Mouse (Mus musculus): ENCODE measurements around the gene Cass4. TPM values are rescaled to one million over a fixed set of nuclear protein-coding genes. Genes with fewer than 3 reads are reported as not detected.

Gene Cass4
- polyA plus RNA-seq, 1 experiment from 2014 or later: 0.45 TPM

DNA sequence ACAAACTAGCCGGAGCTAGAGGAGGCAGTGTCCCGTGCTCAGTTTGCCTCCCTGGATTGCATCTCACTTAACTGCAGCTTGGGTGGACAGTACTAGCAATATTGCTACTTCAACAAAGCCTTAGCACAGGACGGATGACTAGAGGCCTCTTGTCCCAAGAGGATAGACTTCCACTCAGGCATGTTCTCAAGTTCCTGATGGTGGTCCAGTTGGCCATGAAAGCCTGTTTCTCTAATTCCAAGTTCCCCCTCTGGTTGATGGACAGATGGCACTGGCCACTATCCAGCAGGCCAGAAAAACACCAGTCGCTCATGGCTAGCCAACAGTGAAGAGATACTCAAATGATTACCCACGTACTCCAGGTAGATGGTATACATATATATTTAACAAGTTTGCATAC, 37.8 kb upstream of the Cass4 start:
- H3K27me3 ChIP-seq (replicated peaks): no peaks in the 10 kb centered on the region
- peaks cover 86% of the 10 kb centered on the region for H3K36me3 ChIP-seq
- ATAC-seq (ENCODE audit: extremely low read depth, insufficient number of reproducible peaks, low FRiP score, low TSS enrichment): no peak
- no peak overlapping the region for H3K27ac ChIP-seq (replicated peaks)
- 82% methylated on average over 5 of the region's 5 CpGs for WGBS
- no peak overlapping the region for H3K4me2 ChIP-seq
- no peaks in the 10 kb centered on the region for H3K9me3 ChIP-seq
- no peak overlapping the region for H3K9ac ChIP-seq
- no peak overlapping the region for H3K4me3 ChIP-seq
- H3K4me1 ChIP-seq: peaks cover 4% of the 10 kb centered on the region

DNA sequence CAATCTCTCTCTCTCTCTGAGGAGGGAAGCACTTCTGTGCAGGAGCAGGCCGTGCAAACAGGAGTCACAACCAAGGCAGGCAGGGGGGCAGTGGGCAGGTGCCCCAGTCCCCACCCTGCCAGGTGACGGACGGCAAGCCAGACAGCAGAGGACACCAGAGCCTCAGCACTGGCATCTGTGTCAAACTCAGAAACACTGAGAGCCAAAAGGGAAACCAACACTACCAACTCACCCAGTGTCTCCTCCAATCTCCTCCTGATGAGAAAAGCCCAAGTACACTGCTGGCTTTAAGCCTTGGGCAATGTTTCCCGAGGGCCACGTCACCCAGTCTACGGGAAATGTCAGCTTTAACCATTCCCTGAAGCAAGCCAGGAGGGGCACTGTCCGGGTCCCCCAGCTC, 30.4 kb upstream of the Cass4 start:
- Histone ChIP-seq H3K4me2 (no peak overlapping the region), H3K9me3 (no peaks in the 10 kb centered on the region), H3K36me3 (peaks cover 100% of the 10 kb centered on the region), H3K4me1 (peaks cover 13% of the 10 kb centered on the region), H3K27ac (replicated peaks) (no peak overlapping the region), H3K27me3 (replicated peaks) (no peaks in the 10 kb centered on the region), H3K9ac (no peak overlapping the region), H3K4me3 (no peak overlapping the region)
- no peak for ATAC-seq (ENCODE audit: extremely low read depth, insufficient number of reproducible peaks, low FRiP score, low TSS enrichment)
- WGBS: 82% methylated on average over 7 of the region's 7 CpGs

DNA sequence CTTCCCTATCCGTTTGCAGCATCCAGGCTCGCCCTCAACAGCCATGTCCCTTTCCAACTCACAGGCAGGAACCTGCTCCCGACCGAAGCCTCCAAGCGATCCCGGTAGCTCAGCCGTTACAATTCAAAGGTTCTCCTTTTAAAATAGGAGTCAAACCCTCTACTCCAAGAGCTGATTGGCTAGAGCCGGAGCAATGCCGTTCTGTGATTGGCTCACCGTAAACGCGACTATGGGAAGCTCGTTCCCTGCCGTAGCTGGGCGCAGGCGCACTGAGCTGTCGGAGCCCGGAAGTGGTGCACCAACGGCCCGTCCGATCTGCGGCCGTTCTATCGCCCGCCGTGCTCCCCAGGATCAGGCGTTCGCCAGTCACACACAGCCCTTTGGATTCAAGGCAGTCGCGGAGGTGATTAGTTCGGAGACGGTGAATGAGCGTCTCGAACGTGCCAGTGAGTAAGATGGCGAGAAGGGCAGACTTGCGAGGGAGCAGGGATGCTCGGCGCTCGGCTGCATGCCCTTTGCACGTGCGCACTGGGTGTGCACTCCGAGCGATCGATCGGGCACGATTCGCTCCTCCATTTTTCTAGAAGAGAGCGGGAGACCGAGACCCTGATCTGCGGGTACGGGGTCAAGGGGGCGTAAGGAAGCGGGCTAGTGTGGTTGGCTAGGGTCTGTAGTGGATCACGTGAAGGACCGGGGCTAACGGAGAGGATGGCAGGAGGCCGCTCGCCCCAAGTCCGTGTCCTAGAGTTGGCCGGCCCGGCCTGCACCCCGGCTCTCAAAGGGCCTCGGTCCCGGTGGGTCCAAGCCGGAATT, 23.0 kb upstream of the Cass4 start, which contains the start of the genes Aurka and Cstf1:
TSS of gene Aurka (minus strand) at position 125 of the 813 bp plus-strand sequence.
TSS of gene Cstf1 (plus strand) at position 271 of the 813 bp plus-strand sequence.
- Histone ChIP-seq H3K9ac (peak within 1 kb of the TSS; percentile 97), H3K36me3 (peaks cover 65% of the 10 kb centered on the region), H3K27ac (replicated peaks) (peak within 1 kb of the TSS; percentile 75), H3K27me3 (replicated peaks) (no peaks in the 10 kb centered on the region), H3K9me3 (no peaks in the 10 kb centered on the region), H3K4me3 (peak within 1 kb of the TSS; percentile 97), H3K4me2 (peak within 1 kb of the TSS; percentile 81), H3K4me1 (peaks cover 44% of the 10 kb centered on the region)
- WGBS: under 1% methylated on average over 66 of the region's 66 CpGs
- peak; percentile 90 for ATAC-seq (ENCODE audit: extremely low read depth, insufficient number of reproducible peaks, low FRiP score, low TSS enrichment)

DNA sequence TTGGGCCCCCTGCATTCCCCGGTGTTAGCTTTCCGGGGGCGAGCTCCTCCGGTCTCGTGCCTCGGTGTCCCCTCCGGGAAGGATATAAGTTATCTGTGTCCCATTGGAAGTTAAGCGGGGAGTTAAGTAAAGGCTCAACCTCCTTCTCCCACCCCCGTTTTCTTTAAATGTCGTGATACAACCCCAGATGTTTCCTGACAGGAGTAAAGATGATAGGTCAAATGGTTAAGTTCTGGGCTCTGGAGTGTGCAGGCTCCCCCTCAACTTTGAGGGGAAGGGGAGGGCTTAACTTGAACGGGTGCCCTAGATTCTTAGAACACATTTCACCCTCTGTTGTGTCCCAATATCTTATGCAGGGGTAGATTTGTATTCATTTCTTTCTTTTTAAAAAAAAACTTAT, 22.3 kb upstream of the Cass4 start:
- Histone ChIP-seq H3K9ac (peak overlapping the region; percentile 97), H3K27me3 (replicated peaks) (no peaks in the 10 kb centered on the region), H3K36me3 (peaks cover 65% of the 10 kb centered on the region), H3K9me3 (no peaks in the 10 kb centered on the region), H3K27ac (replicated peaks) (peak overlapping the region; percentile 70), H3K4me2 (peak overlapping the region; percentile 81), H3K4me3 (peak overlapping the region; percentile 97), H3K4me1 (peaks cover 44% of the 10 kb centered on the region)
- WGBS: 0% methylated on average over 11 of the region's 11 CpGs
- no peak for ATAC-seq (ENCODE audit: extremely low read depth, insufficient number of reproducible peaks, low FRiP score, low TSS enrichment)

DNA sequence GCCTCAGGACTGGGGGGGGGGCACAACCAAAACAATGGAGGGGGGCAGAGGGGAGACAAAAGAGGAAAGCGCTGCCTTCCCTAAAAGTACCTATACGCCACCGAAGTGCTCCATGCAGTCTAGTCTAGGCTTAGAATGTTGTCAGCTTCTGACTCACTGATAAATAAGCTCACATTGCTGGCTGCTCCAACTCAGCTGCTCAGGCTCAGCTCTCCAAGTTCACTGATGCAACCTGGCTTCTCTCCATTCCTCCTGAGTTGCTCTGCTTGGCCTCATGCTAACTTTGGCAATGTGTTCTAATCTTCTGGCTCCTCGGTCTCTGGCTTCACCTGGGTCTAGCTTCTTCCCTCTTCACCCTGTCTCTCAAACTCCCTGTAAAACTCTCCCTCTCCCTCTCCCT, 17.0 kb upstream of the Cass4 start:
- no peaks in the 10 kb centered on the region for H3K27me3 ChIP-seq (replicated peaks)
- no peak overlapping the region for H3K4me2 ChIP-seq
- H3K27ac ChIP-seq (replicated peaks): no peak overlapping the region
- no peak for ATAC-seq (ENCODE audit: extremely low read depth, insufficient number of reproducible peaks, low FRiP score, low TSS enrichment)
- 82% methylated on average over 4 of the region's 4 CpGs for WGBS
- H3K4me1 ChIP-seq: peaks cover 10% of the 10 kb centered on the region
- no peak overlapping the region for H3K9ac ChIP-seq
- H3K36me3 ChIP-seq: peaks cover 89% of the 10 kb centered on the region
- H3K9me3 ChIP-seq: no peaks in the 10 kb centered on the region
- no peak overlapping the region for H3K4me3 ChIP-seq

DNA sequence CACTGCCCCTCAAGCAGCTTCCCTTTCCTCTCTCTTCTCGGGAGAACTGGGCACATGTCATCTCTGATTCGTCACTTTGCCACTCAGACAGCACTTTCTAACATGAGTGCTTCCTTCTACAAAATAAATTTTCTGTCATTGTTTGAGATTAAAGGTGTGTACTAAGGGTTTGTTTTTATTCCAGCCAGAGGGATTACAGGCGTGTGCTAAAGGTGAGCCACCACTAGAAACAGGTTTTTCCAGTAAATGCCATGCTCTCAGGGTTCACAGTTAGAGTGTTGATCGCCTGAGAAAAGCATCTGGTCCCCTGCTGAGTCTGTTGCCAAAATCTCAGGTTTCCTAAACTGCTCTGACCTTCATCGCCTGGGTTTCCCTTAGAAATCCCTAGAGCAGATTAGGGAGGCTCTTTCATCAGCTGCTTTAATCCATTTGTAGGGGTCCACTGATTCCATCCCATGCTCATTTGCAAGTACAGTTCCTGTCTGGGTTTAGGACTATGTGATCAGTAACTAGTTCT, 16.5 kb upstream of the Cass4 start:
- Histone ChIP-seq H3K4me3 (no peak overlapping the region), H3K4me2 (no peak overlapping the region), H3K27ac (replicated peaks) (no peak overlapping the region), H3K36me3 (peaks cover 94% of the 10 kb centered on the region), H3K9ac (no peak overlapping the region), H3K4me1 (peaks cover 5% of the 10 kb centered on the region), H3K27me3 (replicated peaks) (no peaks in the 10 kb centered on the region), H3K9me3 (no peaks in the 10 kb centered on the region)
- ATAC-seq (ENCODE audit: extremely low read depth, insufficient number of reproducible peaks, low FRiP score, low TSS enrichment): no peak
- 58% methylated on average over 5 of the region's 5 CpGs for WGBS

DNA sequence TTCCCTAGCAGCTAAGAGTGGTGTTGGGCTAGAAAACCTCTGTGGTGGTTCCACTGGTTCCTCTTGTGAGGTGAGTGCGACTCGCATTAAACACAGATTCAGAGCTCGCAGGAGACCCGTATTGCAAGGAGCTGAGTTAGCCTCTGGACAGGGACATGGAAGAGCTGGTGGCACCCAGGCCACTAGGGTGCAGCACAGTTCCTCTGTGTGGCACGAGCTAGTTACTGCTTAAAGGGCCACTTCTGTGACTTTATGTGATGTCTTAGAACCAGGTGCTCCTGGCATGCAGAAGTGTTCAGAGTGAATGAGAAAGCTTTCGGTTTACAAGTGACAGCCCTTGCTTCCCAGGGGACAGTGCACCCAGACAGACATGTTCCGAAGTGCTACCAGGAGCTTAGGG, 15.3 kb upstream of the Cass4 start:
- no peaks in the 10 kb centered on the region for H3K4me1 ChIP-seq

DNA sequence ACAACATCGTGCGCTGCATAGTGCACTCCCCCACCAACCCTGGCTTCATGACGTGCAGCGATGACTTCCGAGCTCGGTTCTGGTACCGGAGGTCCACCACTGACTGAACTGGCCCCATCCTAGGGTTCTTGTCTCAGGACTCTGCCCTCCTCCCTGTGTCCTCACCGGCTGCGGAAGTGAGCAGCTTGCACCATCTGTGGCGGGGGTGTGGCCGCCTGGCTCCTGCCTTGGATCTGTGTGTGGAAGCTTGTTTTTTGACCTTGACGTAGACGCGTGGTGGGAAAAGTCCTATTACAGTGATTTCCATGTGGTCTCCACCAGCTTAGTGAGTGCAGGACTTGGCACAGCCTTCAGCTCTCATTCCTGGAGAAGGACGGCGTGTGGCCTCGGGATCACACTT, 13.1 kb upstream of the Cass4 start:
- Histone ChIP-seq H3K36me3 (peaks cover 78% of the 10 kb centered on the region), H3K27ac (replicated peaks) (no peak overlapping the region), H3K4me2 (no peak overlapping the region), H3K4me3 (no peak overlapping the region), H3K9me3 (no peaks in the 10 kb centered on the region), H3K27me3 (replicated peaks) (no peaks in the 10 kb centered on the region), H3K9ac (no peak overlapping the region), H3K4me1 (peaks cover 6% of the 10 kb centered on the region)
- WGBS: 92% methylated on average over 17 of the region's 17 CpGs
- no peak for ATAC-seq (ENCODE audit: extremely low read depth, insufficient number of reproducible peaks, low FRiP score, low TSS enrichment)

More for the DNA sequence above, 15.3 kb upstream of the Cass4 start:
- Histone ChIP-seq H3K9me3 (no peaks in the 10 kb centered on the region), H3K27me3 (replicated peaks) (no peaks in the 10 kb centered on the region), H3K36me3 (peaks cover 97% of the 10 kb centered on the region), H3K4me2 (no peak overlapping the region), H3K27ac (replicated peaks) (no peak overlapping the region), H3K4me3 (no peak overlapping the region), H3K9ac (no peak overlapping the region)
- 63% methylated on average over 7 of the region's 7 CpGs for WGBS
- ATAC-seq (ENCODE audit: extremely low read depth, insufficient number of reproducible peaks, low FRiP score, low TSS enrichment): no peak

DNA sequence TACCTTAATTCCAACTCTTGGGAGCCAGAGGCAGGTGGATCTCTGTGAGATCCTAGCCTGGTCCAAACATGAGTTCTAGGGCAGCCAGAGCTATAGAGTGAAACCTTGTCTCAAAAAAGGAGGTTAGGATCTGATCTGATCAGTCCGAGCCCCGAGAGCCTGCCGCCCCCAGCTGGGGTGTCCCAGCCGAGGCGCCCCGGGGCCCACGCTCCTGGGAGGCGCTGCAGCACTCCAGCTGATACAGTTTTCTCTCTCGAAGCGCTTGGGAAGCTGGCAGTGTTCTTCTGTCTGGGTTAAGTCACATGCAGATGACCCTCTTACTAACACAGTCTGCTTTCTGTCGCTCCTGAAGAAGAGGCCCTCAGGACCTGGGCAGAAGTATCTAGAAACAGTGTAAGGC, 12.3 kb upstream of the Cass4 start:
- H3K4me2 ChIP-seq: no peak overlapping the region
- WGBS: 89% methylated on average over 11 of the region's 11 CpGs
- H3K9ac ChIP-seq: no peak overlapping the region
- H3K27ac ChIP-seq (replicated peaks): no peak overlapping the region
- H3K36me3 ChIP-seq: peaks cover 69% of the 10 kb centered on the region
- no peak overlapping the region for H3K4me3 ChIP-seq
- no peak for ATAC-seq (ENCODE audit: extremely low read depth, insufficient number of reproducible peaks, low FRiP score, low TSS enrichment)
- peaks cover 6% of the 10 kb centered on the region for H3K4me1 ChIP-seq
- no peaks in the 10 kb centered on the region for H3K9me3 ChIP-seq
- H3K27me3 ChIP-seq (replicated peaks): no peaks in the 10 kb centered on the region

DNA sequence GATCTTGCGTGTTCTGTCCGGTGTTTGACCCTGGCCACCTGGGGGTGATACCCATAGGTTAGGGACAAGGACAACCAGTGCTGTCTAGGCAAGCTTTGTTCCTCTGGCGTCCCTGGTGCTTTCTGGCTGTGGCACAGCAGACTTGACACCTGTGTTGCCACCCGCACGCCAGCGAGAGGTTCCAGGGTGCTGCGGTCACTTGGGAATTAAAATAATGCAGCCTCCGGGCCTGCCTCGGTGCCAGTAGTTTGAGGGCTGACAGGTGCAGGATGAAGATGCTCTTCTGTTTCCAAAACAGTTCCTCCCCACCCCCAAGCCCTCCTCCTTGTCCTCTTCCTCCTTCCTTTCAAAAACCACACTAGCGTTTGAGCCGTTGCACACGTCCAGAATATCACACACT, 11.7 kb upstream of the Cass4 start:
- no peak overlapping the region for H3K9ac ChIP-seq
- no peak overlapping the region for H3K4me3 ChIP-seq
- no peaks in the 10 kb centered on the region for H3K9me3 ChIP-seq
- no peaks in the 10 kb centered on the region for H3K27me3 ChIP-seq (replicated peaks)
- WGBS: 78% methylated on average over 12 of the region's 12 CpGs
- H3K4me1 ChIP-seq: peaks cover 6% of the 10 kb centered on the region
- no peak for ATAC-seq (ENCODE audit: extremely low read depth, insufficient number of reproducible peaks, low FRiP score, low TSS enrichment)
- H3K36me3 ChIP-seq: peaks cover 64% of the 10 kb centered on the region
- H3K27ac ChIP-seq (replicated peaks): no peak overlapping the region
- no peak overlapping the region for H3K4me2 ChIP-seq

DNA sequence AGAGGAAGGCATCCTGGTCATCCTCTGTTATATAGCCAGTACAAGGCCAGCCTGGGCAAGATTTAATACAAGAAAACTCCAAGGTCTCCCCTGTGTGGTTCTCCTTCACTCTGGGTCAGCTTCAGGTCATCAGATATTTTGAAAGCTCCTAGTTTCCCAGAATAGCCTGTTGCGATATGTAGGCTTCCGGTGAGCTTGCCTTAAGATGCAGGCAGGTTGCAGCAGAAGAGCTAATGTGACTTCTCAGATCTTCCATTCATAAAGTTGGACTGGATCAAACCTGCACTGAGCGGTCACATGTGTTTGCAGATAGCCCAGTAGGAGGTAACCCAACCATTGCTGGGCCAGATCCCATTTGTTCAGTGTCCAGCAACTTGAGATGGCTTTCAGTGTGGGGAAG, 8.9 kb upstream of the Cass4 start:
- H3K4me2 ChIP-seq: no peak overlapping the region
- no peak for ATAC-seq (ENCODE audit: extremely low read depth, insufficient number of reproducible peaks, low FRiP score, low TSS enrichment)
- 44% methylated on average over 3 of the region's 3 CpGs for WGBS

DNA sequence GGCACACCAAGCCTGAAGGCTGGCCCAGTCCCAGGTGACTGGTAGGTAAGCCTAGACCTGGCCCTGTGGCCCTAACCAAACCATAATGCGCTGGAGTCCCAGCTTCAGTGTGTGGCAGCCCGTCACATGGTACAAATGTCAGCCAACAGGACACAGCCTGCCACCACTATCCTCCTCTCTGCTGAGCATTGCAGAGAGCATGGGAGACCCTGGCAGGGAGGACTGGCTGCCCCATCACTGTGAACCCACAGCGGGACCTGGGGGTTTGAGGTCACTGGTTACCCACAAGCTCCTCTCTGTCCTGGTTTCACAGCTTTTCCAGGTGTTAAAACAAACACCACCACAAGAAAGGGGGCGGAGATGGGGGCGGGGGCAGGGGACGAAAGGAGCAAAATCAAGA, 3.3 kb upstream of the Cass4 start:
- 29% methylated on average over 6 of the region's 6 CpGs for WGBS
- H3K9ac ChIP-seq: no peak overlapping the region
- H3K4me3 ChIP-seq: no peak overlapping the region
- H3K9me3 ChIP-seq: no peaks in the 10 kb centered on the region
- ATAC-seq (ENCODE audit: extremely low read depth, insufficient number of reproducible peaks, low FRiP score, low TSS enrichment): no peak
- H3K4me2 ChIP-seq: no peak overlapping the region
- H3K27me3 ChIP-seq (replicated peaks): 0 out of 2 replicates have a peak, but pooled peaks cover 10% of the 10 kb centered on the region
- H3K27ac ChIP-seq (replicated peaks): no peak overlapping the region
- H3K4me1 ChIP-seq: peaks cover 7% of the 10 kb centered on the region
- no peaks in the 10 kb centered on the region for H3K36me3 ChIP-seq

More for the DNA sequence above, 8.9 kb upstream of the Cass4 start:
- no peaks in the 10 kb centered on the region for H3K9me3 ChIP-seq
- H3K27me3 ChIP-seq (replicated peaks): no peaks in the 10 kb centered on the region
- H3K27ac ChIP-seq (replicated peaks): no peak overlapping the region
- H3K4me1 ChIP-seq: peaks cover 6% of the 10 kb centered on the region
- H3K4me3 ChIP-seq: no peak overlapping the region
- peaks cover 36% of the 10 kb centered on the region for H3K36me3 ChIP-seq
- H3K9ac ChIP-seq: no peak overlapping the region

All from heart, embryonic 13.5 days (tissue).